Mouse (Mus musculus) regulatory T cell (primary cell): Measurements from ENCODE around the gene Pcgf3.

ENCODE experiments used
- in situ Hi-C: fragments of 300-600 bp; cut with MboI, MseI; formaldehyde crosslinking; loops from one replicate; pipeline ENCODE4 v1.15.1; 2025; ENCODE audit warnings: high pct_unique_total_duplicates

Gene Pcgf3

DNA sequence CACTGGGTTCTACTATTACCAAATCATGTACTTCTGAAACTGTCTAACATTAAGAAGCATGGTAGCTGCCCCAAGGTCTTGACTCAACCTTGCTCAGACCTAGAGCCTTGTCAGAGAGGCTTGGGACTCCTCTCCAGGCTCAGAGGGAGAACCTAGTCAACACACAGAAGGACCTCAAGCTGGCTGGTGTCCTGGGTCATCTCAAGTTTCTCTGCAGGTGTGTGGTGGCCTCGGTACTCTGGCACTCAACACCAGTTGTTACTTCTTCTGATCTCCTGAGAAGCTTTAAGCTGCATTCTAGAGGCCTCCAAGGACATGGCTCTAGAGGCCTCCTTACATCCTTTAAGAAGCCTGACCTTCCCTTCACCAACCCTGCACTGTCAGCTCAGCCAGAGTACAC is 93.0 kb downstream of the Pcgf3 start:
- in situ Hi-C loops, result no loop called here
